Mouse (Mus musculus) stomach, postnatal 0 days (tissue): ENCODE measurements around the gene Hsp90aa1.

ENCODE experiments used
- CTCF ChIP-seq: IDR thresholded peaks from 2 replicates; pipeline ENCODE4 v1.5.1; 2016; ENCODE audit warnings: antibody characterized with exemption, low read depth, mild to moderate bottlenecking, moderate library complexity
- EP300 ChIP-seq: optimal IDR thresholded peaks from 2 replicates; pipeline ENCODE3; 2016; ENCODE audit warnings: antibody characterized with exemption

GRCm38 (mm10) chr12:110725489-110725888, 23.0 kb upstream of the Hsp90aa1 start:
- TF ChIP-seq CTCF (no peak), EP300 (no peak)
